Mouse (Mus musculus): Measurements from ENCODE around the gene Sprr2d. TPM values are rescaled to one million over a fixed set of nuclear protein-coding genes. Genes with fewer than 3 reads are reported as not detected.

Sprr2d gene
- polyA plus RNA-seq, 1 experiment = not detected

DNA sequence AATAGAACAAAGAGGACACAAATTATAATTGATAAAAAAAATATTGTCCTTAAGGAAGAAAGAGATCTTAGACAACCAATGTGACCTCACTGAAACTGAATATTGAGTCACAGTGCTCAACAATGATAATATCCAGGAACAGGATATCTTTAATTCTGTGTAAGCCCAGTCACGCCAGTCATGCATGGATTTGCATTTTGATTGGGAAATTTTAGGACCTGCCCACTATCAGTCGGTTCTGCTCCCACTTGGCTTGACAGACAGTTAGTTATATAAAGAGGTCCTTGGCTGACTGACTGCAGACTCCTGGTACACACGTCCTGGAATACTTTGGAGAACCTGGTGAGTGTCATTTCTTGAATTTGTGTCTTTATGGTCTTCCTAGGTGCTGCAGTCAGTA is 25.9 kb downstream of the Sprr2d start, which contains the start of gene Sprr2f:
Sprr2f (plus strand) TSS at position 301 of the 400 bp plus-strand sequence.
- Histone ChIP-seq H3K27ac (ENCODE audit: insufficient read depth, low read depth, low read length) (no peak within 1 kb of the TSS), H3K36me3 (ENCODE audit: control insufficient read depth, insufficient read depth, low read length) (no peaks in the 10 kb centered on the region), H3K27me3 (replicated peaks; ENCODE audit: control insufficient read depth, insufficient read depth, low read length) (no peaks in the 10 kb centered on the region), H3K4me3 (ENCODE audit: insufficient read depth, low read depth, low read length) (no peak within 1 kb of the TSS), H3K4me1 (ENCODE audit: control insufficient read depth, insufficient read depth, low read length) (no peaks in the 10 kb centered on the region)
- TF ChIP-seq POLR2A (IDR thresholded peaks at IDR 0.05; ENCODE audit: low read depth, low read length) (no peak), CTCF (conservative IDR thresholded peaks at IDR 0.05; ENCODE audit: insufficient read depth, insufficient read length, low read depth, low read length) (no peak)
- 53% methylated on average over 3 of the region's 3 CpGs for WGBS
- no peak for DNase-seq

DNA sequence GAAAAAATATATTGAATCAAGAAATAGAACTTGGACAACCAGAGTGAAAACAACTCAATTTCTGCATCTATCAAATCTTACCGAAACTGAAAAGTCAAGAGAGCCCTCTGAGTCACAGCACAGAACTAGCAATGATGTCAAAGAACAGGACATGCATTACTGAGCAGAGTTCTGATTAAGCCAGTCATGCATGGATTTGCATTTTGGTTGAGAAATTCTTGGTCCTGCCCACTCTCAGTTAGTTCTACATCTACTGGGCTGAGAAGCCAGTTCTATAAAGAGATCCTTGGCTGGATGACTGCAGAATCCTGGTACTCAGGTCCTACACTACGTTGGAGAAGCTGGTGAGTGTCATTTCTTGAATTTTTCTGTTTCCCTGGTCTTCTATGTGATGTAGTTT is 34.7 kb downstream of the Sprr2d start:
- DNase-seq = no peak
- WGBS = 54% methylated on average over 2 of the region's 2 CpGs
- Histone ChIP-seq H3K4me3 (ENCODE audit: insufficient read depth, low read depth, low read length) (no peak overlapping the region), H3K27me3 (replicated peaks; ENCODE audit: control insufficient read depth, insufficient read depth, low read length) (no peaks in the 10 kb centered on the region), H3K27ac (ENCODE audit: insufficient read depth, low read depth, low read length) (no peak overlapping the region), H3K4me1 (ENCODE audit: control insufficient read depth, insufficient read depth, low read length) (no peaks in the 10 kb centered on the region), H3K36me3 (ENCODE audit: control insufficient read depth, insufficient read depth, low read length) (no peaks in the 10 kb centered on the region)
- no peak for TF ChIP-seq CTCF (conservative IDR thresholded peaks at IDR 0.05; ENCODE audit: insufficient read depth, insufficient read length, low read depth, low read length)
- no peak for TF ChIP-seq POLR2A (IDR thresholded peaks at IDR 0.05; ENCODE audit: low read depth, low read length)

DNA sequence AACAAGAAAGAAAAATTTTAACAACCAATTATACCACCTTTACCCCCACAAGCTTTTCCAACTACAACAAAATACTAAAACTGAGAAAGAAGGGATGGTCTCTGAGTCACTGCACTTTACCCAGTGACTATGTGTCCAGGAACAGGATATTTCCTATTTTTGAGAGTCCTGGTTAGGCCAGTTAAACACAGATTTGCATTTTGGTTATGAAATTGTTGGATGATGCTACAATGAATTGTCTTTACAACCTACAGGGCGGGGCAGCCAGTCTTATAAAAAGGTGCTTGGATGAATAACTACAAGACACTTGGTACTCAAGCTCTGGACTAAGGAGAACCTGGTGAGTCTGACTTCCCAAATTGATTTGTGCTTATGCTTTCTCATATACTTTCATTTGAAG is 46.4 kb downstream of the Sprr2d start, which contains the start of gene Sprr2h:
Sprr2h (plus strand) TSS at position 301 of the 400 bp plus-strand sequence.
- Histone ChIP-seq H3K36me3 (ENCODE audit: control insufficient read depth, insufficient read depth, low read length) (no peaks in the 10 kb centered on the region), H3K4me1 (ENCODE audit: control insufficient read depth, insufficient read depth, low read length) (no peaks in the 10 kb centered on the region), H3K4me3 (ENCODE audit: insufficient read depth, low read depth, low read length) (no peak within 1 kb of the TSS), H3K27ac (ENCODE audit: insufficient read depth, low read depth, low read length) (no peak within 1 kb of the TSS), H3K27me3 (replicated peaks; ENCODE audit: control insufficient read depth, insufficient read depth, low read length) (no peaks in the 10 kb centered on the region)
- WGBS = 92% methylated on average over 1 of the region's 1 CpGs
- no peak for TF ChIP-seq CTCF (conservative IDR thresholded peaks at IDR 0.05; ENCODE audit: insufficient read depth, insufficient read length, low read depth, low read length)
- TF ChIP-seq POLR2A (IDR thresholded peaks at IDR 0.05; ENCODE audit: low read depth, low read length) = no peak
- DNase-seq = no peak

Other genes starting within 250 kb of the Sprr2d start
- gene Prr9, start 215.2 kb upstream of the Sprr2d start, polyA plus RNA-seq (2012; rRNA removed) = not detected in 2 replicates
- 0.15 TPM in 1 of 2 replicates, not detected in the other for gene Lelp1, start 196.4 kb upstream of the Sprr2d start, polyA plus RNA-seq (2012; rRNA removed)
- gene Sprr2a1, start 123.3 kb upstream of the Sprr2d start, polyA plus RNA-seq (2012; rRNA removed) = 0.62 and 0.66 TPM in 2 replicates
- 83.9 and 143 TPM in 2 replicates for gene Sprr2a2, start 123.2 kb upstream of the Sprr2d start, polyA plus RNA-seq (2012; rRNA removed)
- gene Sprr2a3, start 53.7 kb upstream of the Sprr2d start, polyA plus RNA-seq (2012; rRNA removed) = 4.7 and 6.1 TPM in 2 replicates
- not detected in 2 replicates for gene Sprr2b, start 22.5 kb upstream of the Sprr2d start, polyA plus RNA-seq (2012; rRNA removed)
- gene Sprr2e, start 13.0 kb downstream of the Sprr2d start, polyA plus RNA-seq (2012; rRNA removed) = not detected in 2 replicates
- gene Sprr2f, start 26.0 kb downstream of the Sprr2d start, polyA plus RNA-seq (2012; rRNA removed) = 0.25 and 0.54 TPM in 2 replicates
- not detected in 2 replicates for gene Sprr2h, start 46.5 kb downstream of the Sprr2d start, polyA plus RNA-seq (2012; rRNA removed)
- not detected in 2 replicates for gene Sprr2i, start 68.9 kb downstream of the Sprr2d start, polyA plus RNA-seq (2012; rRNA removed)
- not detected in 2 replicates for gene Sprr2j-ps, start 78.9 kb downstream of the Sprr2d start, polyA plus RNA-seq (2012; rRNA removed)
- 4.2 and 7.0 TPM in 2 replicates for gene Gm9774, start 90.3 kb downstream of the Sprr2d start, polyA plus RNA-seq (2012; rRNA removed)
- gene Sprr2k, start 93.4 kb downstream of the Sprr2d start, polyA plus RNA-seq (2012; rRNA removed) = not detected in 2 replicates
- gene Sprr1b, start 99.6 kb downstream of the Sprr2d start, polyA plus RNA-seq (2012; rRNA removed) = not detected in 2 replicates
- not detected in 2 replicates for gene Sprr3, start 119.6 kb downstream of the Sprr2d start, polyA plus RNA-seq (2012; rRNA removed)
- 32.6 and 48.8 TPM in 2 replicates for gene Sprr1a, start 146.8 kb downstream of the Sprr2d start, polyA plus RNA-seq (2012; rRNA removed)
- not detected in 2 replicates for gene Sprr4, start 161.4 kb downstream of the Sprr2d start, polyA plus RNA-seq (2012; rRNA removed)
- gene 2310046K23Rik, start 195.4 kb downstream of the Sprr2d start, polyA plus RNA-seq (2012; rRNA removed) = not detected in 2 replicates
- 0.08 and 0.14 TPM in 2 replicates for gene Ivl, start 234.6 kb downstream of the Sprr2d start, polyA plus RNA-seq (2012; rRNA removed)
- 3.3 and 3.5 TPM in 2 replicates for gene Smcp, start 249.9 kb downstream of the Sprr2d start, polyA plus RNA-seq (2012; rRNA removed)